Mouse (Mus musculus): ENCODE results near the gene Atxn2l. TPM values are rescaled to one million over a fixed set of nuclear protein-coding genes. Genes with fewer than 3 reads are reported as not detected.
"Not testable (repeated sequence)": the region's sequence is repeated elsewhere in the genome, so short reads cannot be mapped to it uniquely, and the experiment has no call there.

Atxn2l gene
- polyA plus RNA-seq, 1 experiment from 2014 or later, result 43.8 TPM

DNA sequence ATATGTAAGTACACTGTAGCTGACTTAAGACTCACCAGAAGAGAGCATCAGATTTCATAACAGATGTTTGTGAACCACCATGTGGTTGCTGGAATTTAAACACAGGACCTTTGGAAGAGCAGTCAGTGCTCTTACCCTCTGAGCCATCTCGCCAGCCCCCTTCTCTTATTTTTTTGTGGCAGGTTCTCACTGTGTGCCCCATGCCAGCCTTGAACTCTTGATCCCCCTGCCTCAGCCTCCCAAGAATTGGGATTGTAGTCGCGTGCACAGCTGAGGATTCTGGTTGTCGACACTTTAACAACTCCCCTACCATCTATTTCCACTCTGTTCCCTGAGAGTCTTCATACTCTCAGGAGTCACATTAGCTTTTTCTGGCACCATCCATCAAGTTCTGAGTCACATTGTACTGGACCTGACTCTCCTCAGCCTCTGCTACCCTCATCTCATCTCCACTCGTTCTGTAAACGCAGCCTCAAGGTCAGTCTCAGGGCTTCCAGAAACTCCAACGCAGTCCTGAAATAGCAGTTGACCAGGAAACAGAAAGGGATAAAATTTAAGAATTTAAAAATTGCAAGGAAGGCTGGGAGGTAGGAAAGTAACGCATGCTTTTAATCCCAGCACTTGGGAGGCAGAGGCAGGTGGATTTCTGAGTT, 4.0 kb upstream of the Atxn2l start:
- no peaks in the 10 kb centered on the region for H3K9me3 ChIP-seq
- 70% methylated on average over 8 of the region's 8 CpGs for WGBS
- ATAC-seq, result no peak
- H3K9ac ChIP-seq, result no peak overlapping the region
- no peak overlapping the region for H3K4me2 ChIP-seq (replicated peaks)
- no peaks in the 10 kb centered on the region for H3K36me3 ChIP-seq
- no peak overlapping the region for H3K27ac ChIP-seq
- H3K4me3 ChIP-seq (replicated peaks), result no peak overlapping the region
- H3K27me3 ChIP-seq (replicated peaks), result no peaks in the 10 kb centered on the region
- no peaks in the 10 kb centered on the region for H3K4me1 ChIP-seq (replicated peaks)

DNA sequence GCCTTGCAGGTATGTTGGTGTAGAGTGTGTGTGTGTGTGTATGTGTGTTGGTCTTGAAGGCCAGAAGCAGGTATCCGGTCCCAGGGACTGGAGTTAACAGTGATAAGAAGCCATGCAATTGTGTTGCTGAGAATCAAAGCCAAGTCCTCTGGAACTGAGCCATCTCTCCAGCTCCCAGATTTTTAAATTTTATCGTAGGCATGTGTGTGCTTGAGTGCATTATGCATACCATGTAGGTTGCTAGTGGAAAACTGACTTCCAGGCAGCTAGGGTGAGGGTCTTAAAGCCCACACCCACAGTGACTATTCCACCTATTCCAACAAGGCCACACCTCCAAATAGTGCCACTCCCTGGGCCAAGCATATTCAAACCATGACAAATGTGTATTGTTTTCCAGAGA, 1.7 kb upstream of the Atxn2l start:
- Histone ChIP-seq H3K4me3 (replicated peaks) (no peak overlapping the region), H3K27ac (no peak overlapping the region), H3K9me3 (no peaks in the 10 kb centered on the region), H3K4me1 (replicated peaks) (0 out of 2 replicates have a peak, but pooled peaks cover 4% of the 10 kb centered on the region), H3K27me3 (replicated peaks) (no peaks in the 10 kb centered on the region), H3K36me3 (peaks cover 12% of the 10 kb centered on the region), H3K9ac (no peak overlapping the region), H3K4me2 (replicated peaks) (no peak overlapping the region)
- WGBS, result 76% methylated on average over 2 of the region's 2 CpGs
- ATAC-seq, result no peak

DNA sequence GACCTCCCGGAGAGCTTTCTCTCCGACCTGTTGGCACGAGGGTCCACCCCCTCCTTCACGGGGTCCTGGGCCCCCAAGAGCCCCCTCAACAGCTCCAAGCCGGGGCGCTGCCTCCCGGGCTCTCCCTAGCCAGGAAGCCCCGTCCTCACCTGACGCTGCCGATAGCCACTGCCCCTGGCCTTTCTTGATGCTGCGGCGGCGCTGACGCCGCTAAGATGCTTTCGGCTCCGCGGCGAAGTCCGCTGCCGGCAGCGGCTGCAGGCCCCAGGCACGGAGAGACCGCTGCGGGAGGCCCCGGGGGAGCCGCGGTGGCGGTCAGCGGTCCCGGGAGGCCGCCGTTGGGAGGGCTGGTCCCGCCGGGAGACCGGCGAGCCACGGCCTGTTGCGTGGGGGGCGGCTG, 486 bp downstream of the Atxn2l start:
- 0% methylated on average over 40 of the region's 40 CpGs for WGBS
- Histone ChIP-seq H3K4me3 (replicated peaks) (peak overlapping the region; percentile 89), H3K4me2 (replicated peaks) (peak overlapping the region; percentile 73), H3K9me3 (no peaks in the 10 kb centered on the region), H3K9ac (peak overlapping the region; percentile 93), H3K4me1 (replicated peaks) (0 out of 2 replicates have a peak, but pooled peaks cover 4% of the 10 kb centered on the region), H3K36me3 (peaks cover 27% of the 10 kb centered on the region), H3K27ac (peak overlapping the region; percentile 99), H3K27me3 (replicated peaks) (no peaks in the 10 kb centered on the region)
- no peak for ATAC-seq

- peak overlapping the region; percentile 99 for H3K27ac ChIP-seq
Observed at GRCm38 (mm10) chr7:126502023-126502741, 1.1 kb downstream of the Atxn2l start.

DNA sequence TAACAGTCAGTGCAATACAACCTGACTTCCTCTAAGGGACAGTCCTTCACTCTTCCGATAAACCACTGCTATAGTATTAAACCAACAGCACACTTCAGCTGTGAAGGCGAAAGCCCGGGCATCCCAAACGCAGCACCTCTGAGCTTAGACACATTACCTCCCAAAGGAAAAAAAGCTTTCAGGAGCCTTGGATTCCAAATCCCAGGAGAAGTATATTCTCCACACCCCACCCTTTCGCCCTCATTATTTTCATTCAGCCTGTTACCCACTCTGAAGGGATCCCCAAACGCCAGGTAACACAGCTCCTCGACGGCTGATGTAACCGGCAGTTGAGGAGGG, 1.6 kb downstream of the Atxn2l start:
- peak overlapping the region; percentile 93 for H3K9ac ChIP-seq
- WGBS, result 3% methylated on average over 9 of the region's 9 CpGs
- no peaks in the 10 kb centered on the region for H3K27me3 ChIP-seq (replicated peaks)
- no peaks in the 10 kb centered on the region for H3K9me3 ChIP-seq
- peak overlapping the region; percentile 73 for H3K4me2 ChIP-seq (replicated peaks)
- H3K4me3 ChIP-seq (replicated peaks), result peak overlapping the region; percentile 89
- H3K4me1 ChIP-seq (replicated peaks), result 0 out of 2 replicates have a peak, but pooled peaks cover 4% of the 10 kb centered on the region
- no peak for ATAC-seq
- peaks cover 35% of the 10 kb centered on the region for H3K36me3 ChIP-seq
- peak overlapping the region; percentile 99 for H3K27ac ChIP-seq

More at GRCm38 (mm10) chr7:126502023-126502741, 1.1 kb downstream of the Atxn2l start:
- peak; percentile 91 for ATAC-seq
- Histone ChIP-seq H3K9ac (peak overlapping the region; percentile 93), H3K9me3 (no peaks in the 10 kb centered on the region), H3K4me1 (replicated peaks) (0 out of 2 replicates have a peak, but pooled peaks cover 4% of the 10 kb centered on the region), H3K4me3 (replicated peaks) (peak overlapping the region; percentile 89), H3K27me3 (replicated peaks) (no peaks in the 10 kb centered on the region), H3K4me2 (replicated peaks) (peak overlapping the region; percentile 73), H3K36me3 (peaks cover 31% of the 10 kb centered on the region)
- WGBS, result under 1% methylated on average over 55 of the region's 57 CpGs

GRCm38 (mm10) chr7:126499416-126499815, 3.8 kb downstream of the Atxn2l start:
- no peak overlapping the region for H3K4me2 ChIP-seq (replicated peaks)
- no peaks in the 10 kb centered on the region for H3K27me3 ChIP-seq (replicated peaks)
- 95% methylated on average over 7 of the region's 7 CpGs for WGBS
- H3K9me3 ChIP-seq, result no peaks in the 10 kb centered on the region
- no peak for ATAC-seq
- H3K36me3 ChIP-seq, result peaks cover 55% of the 10 kb centered on the region
- H3K9ac ChIP-seq, result no peak overlapping the region
- no peak overlapping the region for H3K4me3 ChIP-seq (replicated peaks)
- H3K27ac ChIP-seq, result no peak overlapping the region
- 0 out of 2 replicates have a peak, but pooled peaks cover 4% of the 10 kb centered on the region for H3K4me1 ChIP-seq (replicated peaks)

DNA sequence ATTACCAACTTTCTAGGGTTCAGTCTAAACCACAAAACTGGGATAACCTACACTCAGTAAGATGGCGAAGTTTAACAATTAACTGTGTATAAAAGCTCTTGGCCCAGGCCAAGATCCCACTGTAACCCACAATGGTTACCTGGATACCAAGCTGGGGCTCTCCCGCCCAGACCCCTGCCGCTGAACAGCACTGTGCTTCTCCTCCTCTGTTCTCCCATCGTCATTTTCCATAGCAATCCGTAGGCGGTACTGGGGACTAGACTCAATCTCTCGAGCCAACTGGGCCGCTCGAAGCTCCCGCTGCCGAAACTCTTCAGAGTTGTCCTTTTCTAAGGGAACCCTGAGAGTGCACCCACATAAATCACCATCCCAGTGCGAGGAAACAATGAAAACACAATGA, 5.3 kb downstream of the Atxn2l start:
- 93% methylated on average over 12 of the region's 12 CpGs for WGBS
- Histone ChIP-seq H3K27ac (no peak overlapping the region), H3K36me3 (peaks cover 69% of the 10 kb centered on the region), H3K9me3 (no peaks in the 10 kb centered on the region), H3K4me3 (replicated peaks) (no peak overlapping the region), H3K4me2 (replicated peaks) (no peak overlapping the region), H3K27me3 (replicated peaks) (no peaks in the 10 kb centered on the region), H3K4me1 (replicated peaks) (0 out of 2 replicates have a peak, but pooled peaks cover 4% of the 10 kb centered on the region), H3K9ac (no peak overlapping the region)
- ATAC-seq, result no peak

DNA sequence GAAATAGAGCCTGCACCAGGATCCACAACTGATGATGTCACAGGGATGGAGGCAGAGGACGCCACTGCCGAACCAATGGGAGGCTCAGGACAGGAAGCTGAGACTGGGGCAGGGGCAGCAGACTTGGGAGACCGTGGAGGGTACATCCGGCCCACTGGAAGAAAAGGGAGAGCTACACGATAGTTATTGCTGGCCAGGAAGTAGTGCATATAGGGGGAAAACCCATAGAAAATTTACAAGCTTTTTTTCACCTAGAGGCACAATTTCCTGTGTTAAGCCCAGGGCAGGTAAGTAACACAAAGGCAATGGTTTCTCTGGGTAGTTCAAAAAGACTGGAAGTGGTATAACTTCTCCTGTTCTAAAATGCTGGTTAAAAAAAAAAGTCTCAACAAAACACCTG, 6.8 kb downstream of the Atxn2l start:
- Histone ChIP-seq H3K4me3 (replicated peaks) (no peak overlapping the region), H3K27ac (no peak overlapping the region), H3K9ac (no peak overlapping the region), H3K27me3 (replicated peaks) (no peaks in the 10 kb centered on the region), H3K36me3 (peaks cover 82% of the 10 kb centered on the region), H3K4me2 (replicated peaks) (no peak overlapping the region), H3K4me1 (replicated peaks) (0 out of 2 replicates have a peak, but pooled peaks cover 4% of the 10 kb centered on the region), H3K9me3 (no peaks in the 10 kb centered on the region)
- WGBS, result 88% methylated on average over 5 of the region's 5 CpGs
- ATAC-seq, result no peak

DNA sequence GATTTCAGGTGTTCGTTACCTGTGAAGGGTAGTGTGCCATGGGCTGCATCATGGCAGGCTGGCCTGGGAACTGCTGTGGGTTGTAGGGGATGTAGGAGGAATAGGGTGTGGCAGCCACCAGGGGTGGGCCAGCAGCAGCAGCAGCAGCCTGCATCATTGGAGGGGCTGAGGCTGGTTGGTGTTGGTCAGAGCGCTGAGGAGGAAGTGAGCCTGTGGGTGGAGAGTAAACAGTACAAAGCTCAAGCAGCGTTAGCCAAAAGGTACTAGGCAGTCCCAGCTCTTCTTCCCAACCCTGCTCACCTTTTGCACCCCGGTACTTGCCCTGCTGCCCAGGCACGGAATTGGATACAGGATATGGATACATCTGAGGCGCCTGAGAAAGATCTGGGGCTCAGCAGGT, 9.1 kb downstream of the Atxn2l start:
- Histone ChIP-seq H3K4me1 (replicated peaks) (no peaks in the 10 kb centered on the region), H3K4me2 (replicated peaks) (no peak overlapping the region), H3K9ac (no peak overlapping the region), H3K9me3 (no peaks in the 10 kb centered on the region), H3K27ac (no peak overlapping the region), H3K27me3 (replicated peaks) (no peaks in the 10 kb centered on the region), H3K4me3 (replicated peaks) (no peak overlapping the region), H3K36me3 (peaks cover 76% of the 10 kb centered on the region)
- 86% methylated on average over 6 of the region's 6 CpGs for WGBS
- peak; percentile 29; the same call in 1 of the 2 replicates for ATAC-seq

GRCm38 (mm10) chr7:126491973-126492372, 11.3 kb downstream of the Atxn2l start:
- Histone ChIP-seq H3K9me3 (no peaks in the 10 kb centered on the region), H3K9ac (no peak overlapping the region), H3K4me2 (replicated peaks) (no peak overlapping the region), H3K4me3 (replicated peaks) (no peak overlapping the region), H3K27ac (no peak overlapping the region), H3K4me1 (replicated peaks) (peaks cover 5% of the 10 kb centered on the region), H3K27me3 (replicated peaks) (no peaks in the 10 kb centered on the region), H3K36me3 (peaks cover 58% of the 10 kb centered on the region)
- no peak for ATAC-seq
- 51% methylated on average over 11 of the region's 11 CpGs for WGBS

DNA sequence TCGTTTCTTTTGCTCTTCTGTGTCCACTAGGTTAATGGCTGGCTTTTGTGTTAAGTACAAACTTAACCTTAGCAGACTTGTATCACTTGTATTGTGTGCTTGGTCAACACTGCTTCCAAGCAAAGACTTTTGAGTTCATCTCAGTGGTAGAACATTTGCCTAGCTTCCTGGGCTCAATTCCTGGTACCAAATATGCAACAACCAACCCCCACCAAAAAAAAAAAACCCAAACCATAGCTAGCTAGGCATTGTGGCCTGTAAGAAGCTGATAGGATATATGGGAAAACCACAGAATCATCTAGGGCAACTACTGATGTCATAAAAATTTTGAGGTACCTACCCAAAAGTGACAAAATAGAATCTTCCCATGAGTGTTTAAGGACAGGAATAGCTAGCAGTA, 12.2 kb downstream of the Atxn2l start:
- H3K4me2 ChIP-seq (replicated peaks), result no peak overlapping the region
- no peak overlapping the region for H3K4me3 ChIP-seq (replicated peaks)
- H3K9me3 ChIP-seq, result no peaks in the 10 kb centered on the region
- no peak for ATAC-seq
- no peak overlapping the region for H3K9ac ChIP-seq
- H3K4me1 ChIP-seq (replicated peaks), result peaks cover 5% of the 10 kb centered on the region
- no peak overlapping the region for H3K27ac ChIP-seq
- WGBS, result 67% methylated on average over 1 of the region's 1 CpGs
- H3K36me3 ChIP-seq, result peaks cover 50% of the 10 kb centered on the region
- H3K27me3 ChIP-seq (replicated peaks), result no peaks in the 10 kb centered on the region

DNA sequence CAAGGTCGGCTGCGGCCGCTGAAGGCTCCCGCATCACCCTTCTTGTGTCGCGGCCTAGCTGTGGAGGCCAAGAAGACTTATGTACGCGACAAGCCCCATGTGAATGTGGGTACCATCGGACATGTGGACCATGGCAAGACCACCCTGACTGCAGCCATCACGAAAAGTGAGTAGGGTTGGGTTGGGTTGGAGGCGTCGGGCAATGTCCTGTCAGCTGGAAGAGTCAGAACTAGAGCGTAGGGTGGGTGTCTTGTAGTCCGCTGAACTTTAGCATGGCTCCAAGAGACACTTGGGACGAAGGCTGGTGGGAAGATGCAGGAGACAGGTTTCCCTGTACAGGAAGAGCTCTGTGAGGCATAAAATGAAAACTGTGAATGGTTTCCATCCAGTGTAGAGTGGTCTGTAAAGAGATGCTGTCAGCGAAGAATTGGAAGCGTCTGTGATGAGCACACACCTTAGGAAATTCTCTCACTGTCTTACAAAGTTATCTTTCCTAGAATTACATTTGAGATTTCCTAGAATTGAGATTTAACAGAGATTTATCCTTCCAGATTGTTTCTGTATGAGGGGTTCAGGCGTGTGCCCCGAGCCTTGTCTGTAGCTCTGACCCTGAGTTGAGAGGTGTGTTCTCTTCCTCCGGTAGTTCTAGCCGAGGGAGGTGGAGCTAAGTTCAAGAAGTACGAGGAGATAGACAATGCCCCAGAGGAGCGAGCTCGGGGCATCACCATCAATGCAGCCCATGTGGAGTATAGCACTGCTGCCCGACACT, 15.4 kb downstream of the Atxn2l start:
- Histone ChIP-seq H3K4me2 (replicated peaks) (peak overlapping the region; percentile 79), H3K9ac (peak overlapping the region; percentile 66), H3K4me3 (replicated peaks) (peak overlapping the region; percentile 67), H3K36me3 (peaks cover 20% of the 10 kb centered on the region)
- H3K27ac ChIP-seq; H3K27me3 ChIP-seq (replicated peaks); H3K4me1 ChIP-seq (replicated peaks); H3K9me3 ChIP-seq: not testable (repeated sequence)
- peak; percentile 22 for ATAC-seq
- 13% methylated on average over 25 of the region's 25 CpGs for WGBS
